Mouse (Mus musculus): ENCODE measurements around the gene Spaca7. TPM values are rescaled to one million over a fixed set of nuclear protein-coding genes. Genes with fewer than 3 reads are reported as not detected.
A peak's percentile ranks its signal among the peaks of the same experiment; 100 is the strongest.
"Not testable (repeated sequence)": the region's sequence is repeated elsewhere in the genome, so short reads cannot be mapped to it uniquely, and the experiment has no call there.

Spaca7 gene
- polyA plus RNA-seq, 1 experiment, result not detected

- Histone ChIP-seq H3K4me1 (ENCODE audit: control insufficient read depth, insufficient read depth, low read length) (no peaks in the 10 kb centered on the region), H3K4me3 (ENCODE audit: insufficient read depth, low read length) (no peak overlapping the region), H3K27ac (ENCODE audit: insufficient read depth, low read length) (no peak overlapping the region)
- TF ChIP-seq POLR2A (IDR thresholded peaks at IDR 0.05; ENCODE audit: extremely low read depth, insufficient read depth, low read length) (no peak), CTCF (IDR thresholded peaks at IDR 0.05; ENCODE audit: extremely low read depth, insufficient read depth, low read length) (peak; percentile 100)
These were observed 34.4 kb downstream of the Spaca7 start for GRCm38 (mm10) chr8:12607223-12607622.

- Histone ChIP-seq H3K4me3 (ENCODE audit: insufficient read depth, low read length) (no peak overlapping the region), H3K4me1 (ENCODE audit: control insufficient read depth, insufficient read depth, low read length) (no peaks in the 10 kb centered on the region), H3K27ac (ENCODE audit: insufficient read depth, low read length) (no peak overlapping the region)
- TF ChIP-seq POLR2A (IDR thresholded peaks at IDR 0.05; ENCODE audit: extremely low read depth, insufficient read depth, low read length) (no peak), CTCF (IDR thresholded peaks at IDR 0.05; ENCODE audit: extremely low read depth, insufficient read depth, low read length) (no peak)
These were observed 36.0 kb downstream of the Spaca7 start for GRCm38 (mm10) chr8:12608810-12609209.

- Histone ChIP-seq H3K4me1 (ENCODE audit: control insufficient read depth, insufficient read depth, low read length) (no peaks in the 10 kb centered on the region), H3K27ac (ENCODE audit: insufficient read depth, low read length) (no peak overlapping the region), H3K4me3 (ENCODE audit: insufficient read depth, low read length) (no peak overlapping the region)
- TF ChIP-seq CTCF (IDR thresholded peaks at IDR 0.05; ENCODE audit: extremely low read depth, insufficient read depth, low read length) (no peak), POLR2A (IDR thresholded peaks at IDR 0.05; ENCODE audit: extremely low read depth, insufficient read depth, low read length) (no peak)
These were observed 37.1 kb downstream of the Spaca7 start for GRCm38 (mm10) chr8:12609752-12610449.

GRCm38 (mm10) chr8:12613201-12613600 lies 40.4 kb downstream of the Spaca7 start:
- no peak for TF ChIP-seq CTCF (IDR thresholded peaks at IDR 0.05; ENCODE audit: extremely low read depth, insufficient read depth, low read length)
- no peak for TF ChIP-seq POLR2A (IDR thresholded peaks at IDR 0.05; ENCODE audit: extremely low read depth, insufficient read depth, low read length)
- no peak overlapping the region for H3K27ac ChIP-seq (ENCODE audit: insufficient read depth, low read length)
- no peaks in the 10 kb centered on the region for H3K4me1 ChIP-seq (ENCODE audit: control insufficient read depth, insufficient read depth, low read length)
- no peak overlapping the region for H3K4me3 ChIP-seq (ENCODE audit: insufficient read depth, low read length)

GRCm38 (mm10) chr8:12617369-12617768 lies 44.5 kb downstream of the Spaca7 start:
- H3K27ac ChIP-seq (ENCODE audit: insufficient read depth, low read length); H3K4me3 ChIP-seq (ENCODE audit: insufficient read depth, low read length); H3K4me1 ChIP-seq (ENCODE audit: control insufficient read depth, insufficient read depth, low read length): not testable (repeated sequence)

GRCm38 (mm10) chr8:12621550-12622222 lies 48.9 kb downstream of the Spaca7 start:
- Histone ChIP-seq H3K4me1 (ENCODE audit: control insufficient read depth, insufficient read depth, low read length) (peaks cover 2% of the 10 kb centered on the region; the same call in 1 of the 2 replicates), H3K4me3 (ENCODE audit: insufficient read depth, low read length) (no peak overlapping the region), H3K27ac (ENCODE audit: insufficient read depth, low read length) (no peak overlapping the region)
- TF ChIP-seq CTCF (IDR thresholded peaks at IDR 0.05; ENCODE audit: extremely low read depth, insufficient read depth, low read length), result no peak
- TF ChIP-seq POLR2A (IDR thresholded peaks at IDR 0.05; ENCODE audit: extremely low read depth, insufficient read depth, low read length), result no peak

GRCm38 (mm10) chr8:12625890-12626289 lies 53.1 kb downstream of the Spaca7 start:
- no peak overlapping the region for H3K27ac ChIP-seq (ENCODE audit: insufficient read depth, low read length)
- no peak overlapping the region for H3K4me3 ChIP-seq (ENCODE audit: insufficient read depth, low read length)
- TF ChIP-seq POLR2A (IDR thresholded peaks at IDR 0.05; ENCODE audit: extremely low read depth, insufficient read depth, low read length), result no peak
- TF ChIP-seq CTCF (IDR thresholded peaks at IDR 0.05; ENCODE audit: extremely low read depth, insufficient read depth, low read length), result no peak
- H3K4me1 ChIP-seq (ENCODE audit: control insufficient read depth, insufficient read depth, low read length), result peaks cover 2% of the 10 kb centered on the region; the same call in 1 of the 2 replicates

GRCm38 (mm10) chr8:12629079-12629478 lies 56.2 kb downstream of the Spaca7 start:
- Histone ChIP-seq H3K4me3 (ENCODE audit: insufficient read depth, low read length) (no peak overlapping the region), H3K27ac (ENCODE audit: insufficient read depth, low read length) (no peak overlapping the region), H3K4me1 (ENCODE audit: control insufficient read depth, insufficient read depth, low read length) (no peaks in the 10 kb centered on the region; the same call in 1 of the 2 replicates)
- peak; percentile 84 for TF ChIP-seq CTCF (IDR thresholded peaks at IDR 0.05; ENCODE audit: extremely low read depth, insufficient read depth, low read length)
- no peak for TF ChIP-seq POLR2A (IDR thresholded peaks at IDR 0.05; ENCODE audit: extremely low read depth, insufficient read depth, low read length)

GRCm38 (mm10) chr8:12635366-12635765 lies 62.5 kb downstream of the Spaca7 start:
- Histone ChIP-seq H3K27ac (ENCODE audit: insufficient read depth, low read length) (no peak overlapping the region), H3K4me3 (ENCODE audit: insufficient read depth, low read length) (no peak overlapping the region), H3K4me1 (ENCODE audit: control insufficient read depth, insufficient read depth, low read length) (peaks cover 2% of the 10 kb centered on the region)
- no peak for TF ChIP-seq POLR2A (IDR thresholded peaks at IDR 0.05; ENCODE audit: extremely low read depth, insufficient read depth, low read length)
- TF ChIP-seq CTCF (IDR thresholded peaks at IDR 0.05; ENCODE audit: extremely low read depth, insufficient read depth, low read length), result no peak

- Histone ChIP-seq H3K4me3 (ENCODE audit: insufficient read depth, low read length) (no peak overlapping the region), H3K4me1 (ENCODE audit: control insufficient read depth, insufficient read depth, low read length) (peaks cover 2% of the 10 kb centered on the region), H3K27ac (ENCODE audit: insufficient read depth, low read length) (no peak overlapping the region)
- TF ChIP-seq CTCF (IDR thresholded peaks at IDR 0.05; ENCODE audit: extremely low read depth, insufficient read depth, low read length) (no peak), POLR2A (IDR thresholded peaks at IDR 0.05; ENCODE audit: extremely low read depth, insufficient read depth, low read length) (no peak)
These were observed 65.6 kb downstream of the Spaca7 start for GRCm38 (mm10) chr8:12638446-12638845.

Measured in cortical plate, adult 2 months (tissue).